Mouse (Mus musculus): ENCODE results near the gene Vmn2r66. TPM values are rescaled to one million over a fixed set of nuclear protein-coding genes. Genes with fewer than 3 reads are reported as not detected.

Gene Vmn2r66
- not detected in 2 replicates for polyA plus RNA-seq (2011; ENCODE audit: insufficient read length, low read depth, missing spikeins)

- TF ChIP-seq CTCF (IDR thresholded peaks at IDR 0.05; ENCODE audit: borderline replicate concordance, insufficient read depth, low read length) (no peak), POLR2A (IDR thresholded peaks at IDR 0.05; ENCODE audit: low read depth, low read length) (no peak)
- Histone ChIP-seq H3K4me3 (ENCODE audit: insufficient read depth, low read length) (no peak within 1 kb of the TSS), H3K27ac (ENCODE audit: insufficient read depth, low read length) (no peak within 1 kb of the TSS), H3K4me1 (ENCODE audit: control insufficient read depth, insufficient read depth, low read length) (no peaks in the 10 kb centered on the region)
Measured at GRCm38 (mm10) chr7:85012168-85012567, at the start of gene Vmn2r66. Vmn2r66 (minus strand) TSS chr7:85012268.

- Histone ChIP-seq H3K4me1 (ENCODE audit: control insufficient read depth, insufficient read depth, low read length) (no peaks in the 10 kb centered on the region), H3K27ac (ENCODE audit: insufficient read depth, low read length) (no peak overlapping the region), H3K4me3 (ENCODE audit: insufficient read depth, low read length) (no peak overlapping the region)
- no peak for TF ChIP-seq POLR2A (IDR thresholded peaks at IDR 0.05; ENCODE audit: low read depth, low read length)
- no peak for TF ChIP-seq CTCF (IDR thresholded peaks at IDR 0.05; ENCODE audit: borderline replicate concordance, insufficient read depth, low read length)
Measured at GRCm38 (mm10) chr7:84996694-84997093, 15.4 kb downstream of the Vmn2r66 start.

GRCm38 (mm10) chr7:84964015-84964414, 48.1 kb downstream of the Vmn2r66 start, which contains the start of gene Vmn2r65:
Vmn2r65 (minus strand) TSS chr7:84964115.
- no peak within 1 kb of the TSS for H3K27ac ChIP-seq (ENCODE audit: insufficient read depth, low read length)
- no peak within 1 kb of the TSS for H3K4me3 ChIP-seq (ENCODE audit: insufficient read depth, low read length)
- no peak for TF ChIP-seq POLR2A (IDR thresholded peaks at IDR 0.05; ENCODE audit: low read depth, low read length)
- no peak for TF ChIP-seq CTCF (IDR thresholded peaks at IDR 0.05; ENCODE audit: borderline replicate concordance, insufficient read depth, low read length)
- H3K4me1 ChIP-seq (ENCODE audit: control insufficient read depth, insufficient read depth, low read length) = no peaks in the 10 kb centered on the region

Other genes starting within 250 kb of the Vmn2r66 start
- not detected in 2 replicates for gene Olfr291, start 158.7 kb downstream of the Vmn2r66 start, polyA plus RNA-seq (2011; ENCODE audit: insufficient read length, low read depth, missing spikeins)
- gene Vmn2r65, start 48.2 kb downstream of the Vmn2r66 start, polyA plus RNA-seq (2011; ENCODE audit: insufficient read length, low read depth, missing spikeins) = not detected in 2 replicates
- gene Vmn2r67, start 143.7 kb upstream of the Vmn2r66 start, polyA plus RNA-seq (2011; ENCODE audit: insufficient read length, low read depth, missing spikeins) = not detected in 2 replicates
- not detected in 2 replicates for gene Vmn2r68, start 225.5 kb upstream of the Vmn2r66 start, polyA plus RNA-seq (2011; ENCODE audit: insufficient read length, low read depth, missing spikeins)

All from embryonic fibroblast, embryonic 13.5 days (primary cell).